Mouse (Mus musculus) G1E (cell line): ENCODE measurements around the gene H2-DMb2. TPM values are rescaled to one million over a fixed set of nuclear protein-coding genes. Genes with fewer than 3 reads are reported as not detected.

Source experiments
- ATAC-seq: 2 replicates; pipeline ENCODE4 v1.8.0; 2016; ENCODE audit warnings: mild to moderate bottlenecking; ENCODE audit not compliant: insufficient number of reproducible peaks, poor library complexity, low FRiP score, severe bottlenecking; ENCODE audit errors: extremely low read depth
- DNase-seq: peaks from one replicate; pipeline ENCODE4 v3.0.0; 2012; ENCODE audit warnings: low spot score
- H3K27me3 ChIP-seq: 2 replicates; pipeline ENCODE4 v1.6.1; 2012; ENCODE audit warnings: mild to moderate bottlenecking, low read length, inconsistent platforms; ENCODE audit not compliant: insufficient read depth
- H3K36me3 ChIP-seq: replicated peaks from 2 replicates; pipeline ENCODE3; 2012; ENCODE audit warnings: mild to moderate bottlenecking, inconsistent platforms
- H3K4me1 ChIP-seq: 2 replicates; pipeline ENCODE4 v1.6.1; 2012; ENCODE audit warnings: low read depth, low read length, inconsistent platforms, mixed read lengths; ENCODE audit not compliant: insufficient read depth
- H3K4me3 ChIP-seq: 2 replicates; pipeline ENCODE4 v1.5.1; 2012; ENCODE audit warnings: low read depth, mild to moderate bottlenecking, inconsistent platforms, low read length, moderate library complexity, mixed read lengths
- H3K9me3 ChIP-seq: replicated peaks from 2 replicates; pipeline ENCODE4 v1.6.1; 2012; ENCODE audit warnings: inconsistent platforms
- CTCF ChIP-seq: IDR thresholded peaks from 2 replicates; pipeline ENCODE4 v1.5.1; 2012; ENCODE audit warnings: low read depth, low read length, inconsistent platforms, mixed read lengths
- GATA1 ChIP-seq: IDR thresholded peaks from 2 replicates; pipeline ENCODE4 v1.6.1; 2012; ENCODE audit warnings: borderline replicate concordance, low read length, inconsistent platforms, mixed read lengths
- GATA2 ChIP-seq: IDR thresholded peaks from 2 replicates; pipeline ENCODE4 v1.6.1; 2012; ENCODE audit warnings: low read depth, low read length, inconsistent platforms, borderline replicate concordance
- POLR2AphosphoS5 ChIP-seq: IDR thresholded peaks from 2 replicates; pipeline ENCODE4 v1.6.1; 2012; ENCODE audit warnings: low read depth, low read length, inconsistent platforms; ENCODE audit not compliant: insufficient replicate concordance
- TAL1 ChIP-seq: conservative IDR thresholded peaks from 2 replicates; pipeline ENCODE4 v1.6.1; 2012; ENCODE audit warnings: low read depth, low read length, inconsistent platforms, mixed read lengths
- polyA plus RNA-seq: library from polyadenylated mRNA; stranded (reverse); fragments of >175 nt; gene quantifications from 2 replicates; pipeline ENCODE4 v1.2.3, GENCODE M21; 2012
- total RNA-seq, 2 experiments: library from RNA; stranded (forward) in 1 of 2; stranded (reverse) in 1 of 2; fragments of 200-1000 nt in 1 of 2; fragments of >200 nt in 1 of 2; fragmentation: Nextera tagmentation in 1 of 2; gene quantifications; 2 replicates each; pipeline ENCODE4 v1.2.3; 2014 to 2017

H2-DMb2 gene
- total and polyA plus RNA-seq, 3 experiments: not detected

DNA sequence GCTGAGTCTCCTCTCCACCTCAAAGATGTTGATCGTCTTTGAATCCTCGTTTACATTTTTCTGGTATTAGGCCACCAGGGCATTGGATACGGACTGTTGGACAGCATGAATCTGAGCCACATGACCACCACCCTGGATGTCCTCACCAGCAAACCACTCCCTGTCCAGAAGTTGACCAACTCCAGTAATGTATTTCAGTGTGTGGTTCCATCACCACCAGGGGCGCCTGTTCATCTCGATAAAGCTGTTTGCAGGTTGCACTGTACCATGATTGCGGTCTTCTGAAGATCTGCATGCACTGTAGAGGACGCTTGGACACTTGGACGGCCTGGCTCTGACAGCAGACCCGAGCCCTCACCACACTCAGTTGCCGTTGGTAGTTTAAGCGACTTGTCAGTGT lies 9.8 kb upstream of the H2-DMb2 start:
- TF ChIP-seq GATA2 (no peak), CTCF (no peak), GATA1 (no peak), POLR2AphosphoS5 (no peak), TAL1 (no peak)
- DNase-seq (no peak), ATAC-seq (no peak)
- Histone ChIP-seq H3K4me1 (peaks cover 33% of the 10 kb centered on the region), H3K27me3 (peaks cover 44% of the 10 kb centered on the region), H3K4me3 (no peak overlapping the region), H3K36me3 (peaks cover 11% of the 10 kb centered on the region), H3K9me3 (no peaks in the 10 kb centered on the region)

DNA sequence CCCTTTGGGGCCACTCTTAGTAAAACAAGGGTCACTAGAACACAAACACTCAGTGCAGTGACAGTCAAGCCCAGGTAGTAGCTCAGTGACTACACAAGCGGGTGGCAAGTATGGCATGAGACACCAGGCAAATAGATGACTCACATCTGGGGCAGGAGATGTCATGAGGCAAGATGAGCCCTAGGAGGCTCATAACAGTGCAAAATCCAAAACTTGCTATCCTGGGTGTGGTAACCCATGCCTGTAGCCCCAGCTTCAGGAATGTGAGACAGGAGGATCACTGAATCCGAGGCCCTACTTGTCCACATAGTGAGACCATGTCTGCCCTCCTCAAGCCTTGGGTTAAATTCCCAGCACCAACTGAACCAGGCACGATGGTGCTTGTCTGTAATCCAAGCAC lies 8.7 kb upstream of the H2-DMb2 start:
- no peak for DNase-seq
- TF ChIP-seq CTCF (no peak), POLR2AphosphoS5 (no peak), TAL1 (no peak), GATA1 (no peak)
- peaks cover 22% of the 10 kb centered on the region for H3K4me1 ChIP-seq
- peaks cover under 1% of the 10 kb centered on the region for H3K36me3 ChIP-seq
- H3K27me3 ChIP-seq: peaks cover 56% of the 10 kb centered on the region
- no peaks in the 10 kb centered on the region for H3K9me3 ChIP-seq
- H3K4me3 ChIP-seq: no peak overlapping the region
- ATAC-seq: no peak

GRCm38 (mm10) chr17:34135297-34136224 lies 7.5 kb upstream of the H2-DMb2 start:
- TF ChIP-seq POLR2AphosphoS5 (no peak), GATA1 (no peak), CTCF (peak; percentile 97)
- no peaks in the 10 kb centered on the region for H3K36me3 ChIP-seq
- H3K4me1 ChIP-seq: peaks cover 15% of the 10 kb centered on the region
- ATAC-seq: peak; percentile 98
- DNase-seq: peak; percentile 92
- peaks cover 66% of the 10 kb centered on the region for H3K27me3 ChIP-seq
- peak overlapping the region; percentile 60; the same call in 1 of the 2 replicates for H3K4me3 ChIP-seq
- no peaks in the 10 kb centered on the region for H3K9me3 ChIP-seq

DNA sequence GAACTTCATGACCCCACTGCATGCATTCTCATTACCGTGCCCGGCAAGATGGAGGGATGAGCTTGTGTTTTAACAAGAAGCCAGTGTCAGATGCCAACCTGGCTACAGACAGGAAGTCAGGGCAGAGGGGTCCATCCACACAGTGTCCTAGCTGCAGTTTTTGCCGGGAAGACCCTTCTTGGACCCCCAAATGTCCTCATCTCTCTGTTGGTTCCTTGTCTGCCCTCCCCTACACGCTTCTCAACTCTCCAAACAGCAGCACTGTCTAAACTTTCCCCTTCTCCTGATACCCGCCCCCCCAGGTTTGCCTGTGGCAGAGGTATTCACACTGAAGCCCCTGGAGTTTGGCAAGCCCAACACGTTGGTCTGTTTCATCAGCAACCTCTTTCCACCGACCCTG lies 5.5 kb upstream of the H2-DMb2 start:
- H3K36me3 ChIP-seq: no peaks in the 10 kb centered on the region
- H3K4me3 ChIP-seq: no peak overlapping the region
- H3K27me3 ChIP-seq: peaks cover 73% of the 10 kb centered on the region
- H3K4me1 ChIP-seq: peaks cover 15% of the 10 kb centered on the region
- TF ChIP-seq TAL1 (no peak), GATA2 (no peak), POLR2AphosphoS5 (no peak), CTCF (no peak), GATA1 (no peak)
- no peak for ATAC-seq
- no peak for DNase-seq
- no peaks in the 10 kb centered on the region for H3K9me3 ChIP-seq

DNA sequence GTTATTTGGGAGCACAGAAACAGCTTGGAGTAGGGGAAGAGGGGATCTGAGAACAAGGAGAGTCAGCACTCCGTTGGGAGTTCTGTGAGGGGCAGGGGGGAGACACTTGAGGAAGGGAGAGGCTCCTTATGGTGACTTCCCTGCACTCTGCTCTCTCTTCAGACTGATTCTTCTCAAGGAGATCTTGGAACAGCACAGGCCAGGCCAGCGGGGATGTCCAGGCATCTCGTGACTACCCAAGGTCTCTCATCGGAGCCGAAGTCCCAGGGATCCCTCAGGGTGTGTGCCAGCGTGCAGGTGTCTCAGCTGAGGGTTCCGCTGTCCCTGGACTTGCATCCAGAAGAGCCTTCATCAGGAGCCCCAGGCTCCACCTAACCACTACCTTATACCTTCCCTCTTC lies 4.5 kb upstream of the H2-DMb2 start:
- ATAC-seq: no peak
- no peaks in the 10 kb centered on the region for H3K36me3 ChIP-seq
- H3K9me3 ChIP-seq: no peaks in the 10 kb centered on the region
- peaks cover 21% of the 10 kb centered on the region for H3K4me1 ChIP-seq
- H3K4me3 ChIP-seq: no peak overlapping the region
- DNase-seq: no peak
- TF ChIP-seq CTCF (no peak), GATA1 (no peak), TAL1 (no peak), POLR2AphosphoS5 (no peak), GATA2 (no peak)
- peaks cover 71% of the 10 kb centered on the region for H3K27me3 ChIP-seq

GRCm38 (mm10) chr17:34139416-34139815 lies 3.7 kb upstream of the H2-DMb2 start:
- no peaks in the 10 kb centered on the region for H3K36me3 ChIP-seq
- DNase-seq: no peak
- peaks cover 66% of the 10 kb centered on the region for H3K27me3 ChIP-seq
- peaks cover 18% of the 10 kb centered on the region for H3K4me1 ChIP-seq
- TF ChIP-seq POLR2AphosphoS5 (no peak), GATA2 (no peak), GATA1 (no peak), TAL1 (no peak), CTCF (no peak)
- no peaks in the 10 kb centered on the region for H3K9me3 ChIP-seq
- no peak overlapping the region for H3K4me3 ChIP-seq
- ATAC-seq: no peak

DNA sequence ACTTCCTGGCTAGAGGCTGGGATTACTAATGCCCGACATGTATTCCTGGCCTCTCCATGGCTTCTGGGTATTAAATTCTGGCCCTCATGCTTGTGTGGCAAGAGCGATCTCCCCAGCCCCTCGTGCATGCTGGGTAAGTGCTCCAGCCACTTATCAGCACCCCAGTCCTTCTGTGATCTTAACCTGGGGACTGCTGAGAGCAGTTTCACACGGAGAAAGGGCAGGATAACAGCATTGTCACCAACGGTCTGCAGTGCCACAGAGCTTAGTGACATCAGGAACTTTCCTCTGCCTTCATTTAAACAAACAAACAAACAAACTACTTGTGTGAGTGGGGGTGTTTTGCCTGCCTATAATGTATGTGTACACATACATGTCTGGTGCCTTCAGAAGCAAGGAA lies 2.9 kb upstream of the H2-DMb2 start:
- H3K4me3 ChIP-seq: no peak overlapping the region
- no peaks in the 10 kb centered on the region for H3K36me3 ChIP-seq
- H3K9me3 ChIP-seq: no peaks in the 10 kb centered on the region
- DNase-seq: no peak
- peaks cover 69% of the 10 kb centered on the region for H3K27me3 ChIP-seq
- peaks cover 13% of the 10 kb centered on the region for H3K4me1 ChIP-seq
- no peak for ATAC-seq
- TF ChIP-seq TAL1: no peak
- no peak for TF ChIP-seq GATA2
- no peak for TF ChIP-seq POLR2AphosphoS5
- TF ChIP-seq GATA1: no peak
- TF ChIP-seq CTCF: no peak
